Mouse (Mus musculus) c-Kit-negative CD71-positive TER-119-positive erythroid progenitor cells, embryonic 14.5 days (primary cell): ENCODE measurements around the gene Pax8.

Experiments used
- DNase-seq: peaks from one replicate; pipeline ENCODE4 v3.0.0-alpha.2; 2013; ENCODE audit warnings: low read depth, low spot score

Pax8 gene

GRCm38 (mm10) chr2:24467156-24467555 is 8.2 kb downstream of the Pax8 start:
- DNase-seq = no peak

- no peak for DNase-seq
Measured at GRCm38 (mm10) chr2:24460808-24461127, 14.6 kb downstream of the Pax8 start.

GRCm38 (mm10) chr2:24460112-24460807 is 15.1 kb downstream of the Pax8 start:
- DNase-seq = no peak

DNA sequence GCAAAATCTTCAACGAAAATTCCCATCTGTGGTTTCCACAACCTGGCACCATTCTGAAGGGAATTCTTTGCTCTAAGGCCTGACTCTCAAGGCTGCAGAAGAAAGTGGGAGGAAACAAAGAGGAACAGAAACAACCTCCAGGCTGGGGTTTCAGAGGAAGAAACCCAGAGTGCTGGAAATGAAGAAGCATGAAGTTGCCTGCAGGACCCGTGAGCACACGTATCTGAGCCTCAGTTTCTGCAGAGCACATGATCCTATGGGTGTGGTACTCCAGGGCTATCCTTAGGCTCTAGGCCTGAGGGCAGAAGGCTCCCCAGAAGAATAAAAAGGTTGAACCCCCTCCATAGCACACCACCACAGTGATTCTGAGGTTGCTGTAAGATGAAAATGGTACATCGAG is 18.6 kb downstream of the Pax8 start:
- no peak for DNase-seq

GRCm38 (mm10) chr2:24455057-24455855 is 20.1 kb downstream of the Pax8 start:
- DNase-seq = no peak

- no peak for DNase-seq
Measured at GRCm38 (mm10) chr2:24454429-24455011, 20.9 kb downstream of the Pax8 start.

GRCm38 (mm10) chr2:24453206-24453605 is 22.2 kb downstream of the Pax8 start:
- DNase-seq = no peak

- DNase-seq = no peak
Measured at GRCm38 (mm10) chr2:24449111-24449510, 26.3 kb downstream of the Pax8 start.

DNA sequence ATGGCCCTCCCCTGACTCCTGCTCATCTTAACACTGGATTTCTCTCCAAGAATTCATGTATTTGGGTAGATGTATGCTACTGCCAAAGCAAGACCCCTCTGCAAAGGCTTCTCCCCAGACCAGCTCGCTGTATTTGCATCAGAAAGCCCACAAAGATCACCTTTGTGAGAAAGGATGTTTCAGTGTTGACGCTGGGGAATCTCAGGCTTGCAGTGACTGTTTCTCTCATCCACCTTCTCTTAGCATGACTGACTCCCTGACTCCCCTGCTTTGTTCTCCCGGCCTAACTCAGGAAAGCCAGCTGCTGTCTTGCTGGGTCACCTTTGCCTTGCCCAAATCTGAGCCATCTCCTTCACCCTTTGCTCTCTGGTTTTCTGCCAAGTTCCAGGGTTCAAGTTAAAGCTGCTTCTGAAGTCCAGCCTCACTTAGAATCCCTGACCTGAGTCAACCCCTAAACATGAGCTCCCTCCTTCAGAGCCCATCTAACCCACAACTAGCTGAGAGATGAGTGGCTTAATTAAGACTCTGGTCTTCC is 32.1 kb downstream of the Pax8 start:
- DNase-seq = no peak

DNA sequence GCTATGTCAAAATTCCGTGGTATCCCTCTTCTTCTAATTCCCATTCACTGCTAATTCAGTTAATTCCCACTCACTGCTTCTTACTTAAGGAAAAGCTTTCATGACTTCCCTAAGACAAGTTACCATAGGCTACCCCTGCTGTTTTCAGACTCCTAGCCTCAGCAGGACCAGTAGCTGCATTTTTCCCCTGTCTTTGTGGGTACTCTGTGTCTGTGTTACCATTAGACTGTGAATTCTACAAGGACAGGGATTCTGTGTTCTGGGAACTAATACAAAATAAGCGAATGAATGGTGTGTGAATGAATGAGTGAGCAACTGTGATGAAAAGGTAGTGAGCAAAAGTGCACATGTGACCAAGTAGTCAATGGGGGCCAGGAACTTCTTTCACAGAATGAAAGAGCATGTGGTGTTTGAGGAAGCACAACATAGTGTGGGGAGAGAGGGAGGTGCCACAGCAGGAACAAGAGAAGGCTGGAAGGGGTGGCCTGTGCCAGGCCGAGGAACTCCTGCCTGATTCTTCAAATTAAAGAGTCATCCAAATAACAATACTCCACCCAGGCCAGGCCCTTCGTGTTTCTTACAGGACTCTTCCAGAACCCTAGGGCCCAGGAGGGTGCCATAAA is 33.0 kb downstream of the Pax8 start:
- DNase-seq = no peak

DNA sequence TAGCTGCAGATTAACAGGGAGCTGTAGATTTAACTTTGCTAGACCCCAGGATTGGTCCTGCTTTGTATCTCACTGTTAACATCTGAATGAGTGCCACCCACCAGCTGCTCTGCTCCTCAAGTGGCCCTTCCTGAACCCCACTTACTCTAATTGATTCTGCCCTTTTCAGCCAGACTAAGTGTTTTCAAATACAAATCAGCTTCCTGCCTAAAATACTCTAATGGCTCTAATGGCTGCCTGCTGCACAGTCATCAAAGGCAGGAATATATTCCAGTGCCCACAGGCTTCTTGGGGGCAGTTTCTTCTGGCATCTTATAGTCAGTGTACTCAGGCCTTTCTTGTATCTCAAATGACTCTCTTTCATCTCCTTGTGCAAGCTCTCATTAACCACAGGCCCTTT is 33.5 kb downstream of the Pax8 start:
- DNase-seq = no peak

DNA sequence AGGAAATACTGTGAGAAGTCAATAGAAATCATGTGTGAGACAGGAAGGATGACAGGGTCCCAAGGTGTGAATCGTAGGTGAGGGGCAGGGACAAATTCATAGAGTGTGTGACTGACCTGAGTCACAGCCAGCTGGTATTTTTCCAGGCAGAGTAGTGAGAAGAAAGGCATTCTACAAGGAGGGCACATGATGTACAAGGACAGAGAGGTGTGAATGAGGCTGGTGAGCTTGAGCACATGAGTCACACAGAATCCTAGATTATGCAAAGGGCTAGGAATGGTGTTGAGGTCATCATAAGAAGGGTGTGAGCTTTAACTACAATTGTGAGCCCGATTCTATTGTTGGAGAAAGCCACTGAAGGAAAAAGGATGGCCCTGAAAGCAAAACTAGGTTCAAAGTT is 35.3 kb downstream of the Pax8 start:
- no peak for DNase-seq

- no peak for DNase-seq
Measured at GRCm38 (mm10) chr2:24435699-24436098, 39.7 kb downstream of the Pax8 start.

DNA sequence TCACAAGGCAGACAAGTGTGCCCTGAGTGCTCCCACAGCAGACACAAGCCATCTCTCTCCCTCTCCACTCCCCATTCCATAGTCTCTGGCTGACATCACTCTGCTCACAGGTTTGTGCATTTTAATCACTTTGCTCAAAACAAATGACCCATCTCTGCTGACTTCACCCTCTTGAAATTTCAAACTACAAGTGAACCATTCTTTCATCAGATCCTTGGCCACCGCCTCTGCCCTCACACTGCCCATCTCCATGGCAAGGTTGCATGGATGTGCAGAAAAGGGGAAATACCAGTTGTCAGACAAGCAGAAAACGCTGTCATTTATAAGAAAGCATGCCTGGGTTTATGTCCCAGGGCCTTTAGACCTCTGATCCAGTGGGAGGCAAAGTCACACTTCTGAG is 40.7 kb downstream of the Pax8 start:
- no peak for DNase-seq

GRCm38 (mm10) chr2:24429806-24430205 is 45.6 kb downstream of the Pax8 start:
- no peak for DNase-seq

DNA sequence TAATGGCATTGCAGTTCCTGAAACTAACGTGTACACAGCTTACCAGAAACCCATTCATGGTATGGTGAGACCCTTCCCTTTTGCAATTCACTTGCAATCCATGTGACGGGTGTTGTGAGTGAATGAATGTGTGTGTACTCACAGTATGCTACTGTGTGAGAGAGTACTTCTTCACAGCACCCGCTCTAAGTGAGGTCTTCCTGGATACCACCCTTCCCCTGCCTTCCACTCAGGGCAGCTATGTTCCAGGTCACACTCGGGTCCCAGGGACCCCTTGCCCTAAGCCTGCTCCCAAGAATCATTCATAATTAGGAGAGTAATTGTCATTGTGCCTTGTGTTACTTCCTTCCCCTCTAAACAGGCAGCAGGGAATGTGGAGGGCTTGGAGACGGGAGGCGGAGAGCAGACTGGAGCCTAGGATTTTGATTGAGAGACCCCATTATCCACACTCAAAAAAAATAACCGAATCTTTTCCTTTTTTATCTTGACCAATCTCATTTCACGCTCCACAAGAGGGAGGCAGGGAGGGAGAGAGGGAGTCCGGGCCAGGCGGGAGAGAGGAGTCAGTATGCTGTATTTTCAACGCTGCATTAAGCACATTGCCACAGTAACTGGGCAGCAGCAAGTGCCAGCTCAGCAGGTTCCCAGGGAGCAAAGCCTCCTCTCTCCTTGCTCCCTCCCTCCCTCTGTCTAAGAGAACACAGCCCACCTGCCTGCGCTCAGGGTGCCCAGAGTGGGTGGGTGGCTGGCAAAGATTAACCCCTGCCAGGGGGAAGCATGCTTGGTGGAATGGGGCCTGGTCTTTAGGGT is 47.3 kb downstream of the Pax8 start:
- no peak for DNase-seq

- DNase-seq = no peak
Measured at GRCm38 (mm10) chr2:24425630-24426029, 49.8 kb downstream of the Pax8 start.

DNA sequence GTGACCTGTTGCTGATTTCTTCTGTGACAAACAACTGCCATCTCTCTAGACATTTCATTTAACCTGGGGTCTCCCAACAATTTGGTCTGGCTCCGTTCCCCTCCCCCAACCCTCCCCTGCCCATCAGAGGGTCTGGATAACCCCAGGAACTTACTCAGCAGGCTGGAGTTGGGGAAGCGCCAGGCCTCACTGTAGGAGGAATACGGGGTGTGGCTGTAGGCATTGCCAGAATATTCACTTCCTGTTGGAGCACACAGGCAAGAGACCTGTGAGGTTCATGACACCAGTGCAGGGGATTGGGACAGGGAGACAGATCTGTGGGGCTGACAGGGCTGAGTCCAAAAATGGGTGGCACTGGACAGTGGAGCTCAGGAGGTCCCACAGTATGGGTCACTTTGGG is 52.6 kb downstream of the Pax8 start:
- no peak for DNase-seq

DNA sequence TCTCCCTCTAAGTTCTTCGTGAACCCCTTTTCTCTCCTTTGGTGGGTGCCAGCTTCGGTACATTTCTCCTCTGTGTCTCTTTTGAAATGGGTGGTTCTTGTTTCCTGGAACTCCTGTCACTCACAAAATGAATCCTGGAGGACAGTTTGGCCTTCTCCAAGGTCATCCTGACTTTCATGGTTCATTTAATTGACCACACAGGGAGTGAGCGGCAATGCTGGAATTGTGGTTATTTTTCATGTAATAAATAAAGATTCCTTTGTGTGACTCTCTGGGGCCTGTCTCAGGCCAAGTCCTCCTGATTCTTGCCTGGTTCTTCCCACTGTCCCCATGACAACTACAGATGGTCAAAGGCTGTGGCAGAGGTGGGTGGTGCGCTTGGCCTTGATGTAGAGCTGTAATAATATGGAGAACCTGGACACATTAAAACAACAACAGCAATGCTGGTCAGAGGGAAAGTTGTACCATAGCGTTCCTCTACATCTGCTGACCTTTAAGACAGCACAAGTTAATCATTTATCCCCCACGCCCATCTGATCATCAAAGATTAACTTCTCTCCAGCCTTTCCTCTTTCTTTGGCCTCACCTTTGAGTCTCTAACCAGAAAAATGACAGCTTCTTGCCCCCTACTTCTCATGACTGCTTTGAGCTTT is 54.1 kb downstream of the Pax8 start:
- DNase-seq = no peak

DNA sequence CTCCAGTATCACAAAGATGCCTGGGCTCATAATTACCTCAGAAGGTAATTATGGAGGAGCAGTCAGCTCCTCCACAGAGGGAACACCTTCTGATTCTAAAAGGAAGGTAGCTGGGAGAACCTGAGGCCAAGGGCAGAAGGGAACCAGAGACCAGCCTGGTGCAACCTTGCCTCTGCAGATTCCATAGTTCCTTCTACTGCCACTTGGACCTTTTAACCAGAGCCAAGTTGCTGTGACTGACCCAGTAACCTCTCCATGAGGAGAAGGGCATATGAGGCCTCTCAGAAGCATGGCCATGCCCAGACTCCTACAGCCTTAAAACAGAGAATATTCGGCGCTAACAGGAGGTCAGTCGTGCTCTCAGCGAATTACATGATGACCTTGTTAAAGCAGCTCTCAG is 57.8 kb downstream of the Pax8 start:
- DNase-seq = no peak

DNA sequence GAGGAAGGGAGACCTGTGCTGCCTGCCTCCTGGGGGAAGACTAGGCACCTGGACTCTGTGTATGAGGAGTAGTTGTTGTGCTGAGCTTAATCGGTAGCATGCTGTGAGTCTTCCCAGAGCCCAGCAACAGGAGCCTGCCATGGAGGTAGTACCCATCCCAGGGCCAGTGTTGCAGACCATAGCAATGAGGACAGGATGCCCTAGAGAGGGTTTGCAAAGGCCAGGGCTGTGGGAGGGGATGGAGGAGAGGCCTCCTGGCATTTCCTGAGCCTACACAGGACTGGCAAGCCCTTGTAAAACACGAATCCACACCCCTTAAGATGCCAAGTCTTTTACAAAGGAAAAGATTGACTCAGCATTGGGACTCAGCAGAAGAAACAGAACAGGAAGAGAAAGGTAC is 58.3 kb downstream of the Pax8 start:
- no peak for DNase-seq
